Mouse (Mus musculus) forebrain, embryonic 13.5 days (tissue): ENCODE data around the gene Dcaf1. TPM values are rescaled to one million over a fixed set of nuclear protein-coding genes. Genes with fewer than 3 reads are reported as not detected.

Source experiments
- ATAC-seq: fragments of 200-750 bp; cut with Nextera tagmentation; 2 replicates; pipeline ENCODE4 v1.8.0; 2017
- H3K27ac ChIP-seq: fragments of 300-500 bp; sonication (generic); 2 replicates; pipeline ENCODE4 v1.5.1; 2015; ENCODE audit warnings: inconsistent platforms, mild to moderate bottlenecking, moderate library complexity
- H3K27me3 ChIP-seq: fragments of 300-500 bp; sonication (generic); 2 replicates; pipeline ENCODE4 v1.6.1; 2015; ENCODE audit warnings: mild to moderate bottlenecking, inconsistent platforms
- H3K36me3 ChIP-seq: fragments of 300-500 bp; sonication (generic); 2 replicates; pipeline ENCODE4 v1.6.1; 2015; ENCODE audit warnings: mild to moderate bottlenecking, inconsistent platforms; ENCODE audit not compliant: poor library complexity, severe bottlenecking
- H3K4me1 ChIP-seq: fragments of 300-500 bp; sonication (generic); 2 replicates; pipeline ENCODE4 v1.6.1; 2015; ENCODE audit warnings: inconsistent platforms
- H3K4me2 ChIP-seq: fragments of 300-500 bp; sonication (generic); 2 replicates; pipeline ENCODE4 v1.6.1; 2015; ENCODE audit warnings: inconsistent platforms, mild to moderate bottlenecking, moderate library complexity
- H3K4me3 ChIP-seq: fragments of 300-500 bp; sonication (generic); 2 replicates; pipeline ENCODE4 v1.5.1; 2015; ENCODE audit warnings: mild to moderate bottlenecking, inconsistent platforms
- H3K9ac ChIP-seq: fragments of 300-500 bp; sonication (generic); 2 replicates; pipeline ENCODE4 v1.6.1; 2015; ENCODE audit warnings: mild to moderate bottlenecking, inconsistent platforms
- H3K9me3 ChIP-seq: fragments of 300-500 bp; sonication (generic); replicated peaks from 2 replicates; pipeline ENCODE4 v1.6.1; 2016; ENCODE audit warnings: inconsistent platforms
- WGBS: fragments of 180-500 bp; shearing (Covaris S2); methylation state at CpG from one replicate; pipeline ENCODE4 v1.1.7; 2015; 5-methylcytosine and 5-hydroxymethylcytosine counted together
- polyA plus RNA-seq: library from polyadenylated mRNA; unstranded; fragments of >200 nt; fragmentation: Nextera tagmentation; extraction: Ambion mirVana; gene quantifications from 2 replicates; pipeline ENCODE4 v1.2.1, GENCODE M21; 2015

The Dcaf1 gene
- polyA plus RNA-seq, 1 experiment from 2014 or later = 20.7 TPM

DNA sequence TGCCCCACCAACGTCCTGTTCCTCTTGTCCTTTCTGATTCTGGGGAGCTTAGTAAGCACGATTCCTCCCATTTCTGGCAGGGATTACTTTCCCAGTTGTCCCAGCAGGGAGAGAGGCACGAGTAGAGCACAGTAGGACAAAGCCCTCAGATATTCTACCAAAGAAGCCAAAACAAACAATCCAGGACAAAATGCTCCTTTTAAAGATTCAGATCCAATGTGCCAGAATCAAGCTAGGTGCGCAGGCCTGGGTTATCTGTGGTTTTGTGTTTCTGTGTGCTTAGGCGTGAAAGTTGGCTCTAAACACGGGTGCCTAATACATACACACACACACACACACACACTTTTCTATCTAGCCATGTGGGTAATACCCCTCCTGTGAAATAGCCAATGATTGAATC, 3.5 kb upstream of the Dcaf1 start:
- Histone ChIP-seq H3K9ac (no peak overlapping the region), H3K4me3 (no peak overlapping the region), H3K4me1 (peaks cover 12% of the 10 kb centered on the region), H3K4me2 (no peak overlapping the region), H3K27me3 (no peaks in the 10 kb centered on the region), H3K9me3 (no peaks in the 10 kb centered on the region), H3K36me3 (no peaks in the 10 kb centered on the region), H3K27ac (no peak overlapping the region)
- WGBS = 83% methylated on average over 6 of the region's 6 CpGs
- no peak for ATAC-seq

DNA sequence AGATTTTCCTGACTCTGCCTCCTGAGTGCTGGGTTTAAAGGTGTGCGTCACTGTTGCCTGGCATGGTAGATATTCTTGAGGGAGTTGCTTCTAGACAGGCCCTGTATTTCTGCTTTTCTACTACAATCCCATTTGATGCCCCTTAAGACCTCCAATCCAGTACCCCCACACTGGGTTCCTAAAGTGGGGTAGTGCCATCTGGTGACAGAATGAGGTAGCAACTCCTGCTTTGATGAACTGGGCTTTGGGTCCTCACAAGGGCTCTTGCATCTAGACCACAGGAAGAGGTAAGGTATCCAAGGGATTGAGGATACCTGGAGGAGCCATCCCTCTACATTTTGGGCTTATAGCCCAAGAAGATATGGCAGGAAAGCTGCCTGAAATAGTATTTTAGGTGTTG, 2.5 kb upstream of the Dcaf1 start:
- no peak overlapping the region for H3K27ac ChIP-seq
- H3K4me2 ChIP-seq = no peak overlapping the region
- H3K9me3 ChIP-seq = no peaks in the 10 kb centered on the region
- H3K36me3 ChIP-seq = no peaks in the 10 kb centered on the region
- peaks cover 16% of the 10 kb centered on the region for H3K4me1 ChIP-seq
- H3K4me3 ChIP-seq = no peak overlapping the region
- H3K9ac ChIP-seq = no peak overlapping the region
- WGBS = 94% methylated on average over 1 of the region's 1 CpGs
- ATAC-seq = no peak
- H3K27me3 ChIP-seq = no peaks in the 10 kb centered on the region

- WGBS = 46% methylated on average over 15 of the region's 15 CpGs
- no peaks in the 10 kb centered on the region for H3K9me3 ChIP-seq
- H3K4me3 ChIP-seq = peak overlapping the region; percentile 87
- peak overlapping the region; percentile 50 for H3K9ac ChIP-seq
- peaks cover 16% of the 10 kb centered on the region for H3K4me1 ChIP-seq
- peak overlapping the region; percentile 55 for H3K4me2 ChIP-seq
- H3K27ac ChIP-seq = no peak overlapping the region
- H3K36me3 ChIP-seq = no peaks in the 10 kb centered on the region
- no peaks in the 10 kb centered on the region for H3K27me3 ChIP-seq
- ATAC-seq = no peak
Measured at GRCm38 (mm10) chr9:106821050-106821617, 540 bp upstream of the Dcaf1 start.

GRCm38 (mm10) chr9:106822381-106823104, 869 bp downstream of the Dcaf1 start:
- H3K36me3 ChIP-seq = no peaks in the 10 kb centered on the region
- peak overlapping the region; percentile 85 for H3K9ac ChIP-seq
- H3K27me3 ChIP-seq = no peaks in the 10 kb centered on the region
- peak overlapping the region; percentile 87 for H3K4me3 ChIP-seq
- peak overlapping the region; percentile 91 for H3K27ac ChIP-seq
- no peaks in the 10 kb centered on the region for H3K9me3 ChIP-seq
- 4% methylated on average over 32 of the region's 32 CpGs for WGBS
- peaks cover 16% of the 10 kb centered on the region for H3K4me1 ChIP-seq
- peak; percentile 65 for ATAC-seq
- H3K4me2 ChIP-seq = peak overlapping the region; percentile 78

DNA sequence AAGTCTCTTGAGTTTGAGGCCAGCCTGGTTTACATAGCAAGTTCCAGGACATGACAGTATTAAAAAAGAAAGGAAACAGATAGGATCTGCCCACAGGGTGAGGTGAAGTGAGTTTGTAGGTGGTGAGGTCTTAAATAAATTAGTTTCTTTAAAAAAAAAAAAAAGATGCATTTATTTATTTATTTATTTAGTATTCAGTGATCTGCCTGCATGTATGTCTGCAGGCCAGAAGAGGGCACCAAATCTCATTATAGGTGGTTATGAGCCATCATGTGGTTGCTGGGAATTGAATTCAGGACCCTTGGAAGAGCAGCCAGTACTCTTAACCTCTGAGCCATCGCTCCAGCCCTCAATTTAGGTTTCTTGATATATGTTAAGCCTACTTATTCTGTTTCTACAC, 18.9 kb downstream of the Dcaf1 start:
- Histone ChIP-seq H3K9ac (no peak overlapping the region), H3K36me3 (peaks cover 90% of the 10 kb centered on the region), H3K4me1 (no peaks in the 10 kb centered on the region), H3K27me3 (no peaks in the 10 kb centered on the region), H3K4me2 (no peak overlapping the region), H3K27ac (no peak overlapping the region), H3K9me3 (no peaks in the 10 kb centered on the region), H3K4me3 (no peak overlapping the region)
- no peak for ATAC-seq
- 98% methylated on average over 1 of the region's 1 CpGs for WGBS

DNA sequence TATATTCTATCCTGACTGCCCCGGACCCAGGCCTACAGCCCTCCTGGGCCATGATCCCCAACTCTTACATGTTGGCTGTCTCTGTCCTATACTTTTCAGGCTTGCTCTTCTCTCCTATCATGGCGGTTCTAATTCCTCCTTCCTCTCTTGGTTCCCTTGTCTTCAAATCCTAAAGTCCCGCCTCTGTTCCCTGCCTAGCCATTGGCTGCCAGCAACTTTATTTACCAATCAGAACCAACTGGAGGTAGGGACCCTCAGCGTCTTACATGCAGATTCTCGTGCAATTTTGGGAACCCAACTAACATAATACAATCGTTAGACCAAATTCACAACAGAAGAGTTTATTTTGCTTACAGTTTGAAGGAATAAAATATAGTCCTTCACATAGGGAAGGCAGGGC, 21.1 kb downstream of the Dcaf1 start:
- Histone ChIP-seq H3K9ac (no peak overlapping the region), H3K36me3 (peaks cover 83% of the 10 kb centered on the region), H3K4me3 (no peak overlapping the region), H3K27ac (no peak overlapping the region), H3K27me3 (no peaks in the 10 kb centered on the region), H3K9me3 (no peaks in the 10 kb centered on the region), H3K4me1 (no peaks in the 10 kb centered on the region), H3K4me2 (no peak overlapping the region)
- 92% methylated on average over 6 of the region's 6 CpGs for WGBS
- ATAC-seq = no peak

DNA sequence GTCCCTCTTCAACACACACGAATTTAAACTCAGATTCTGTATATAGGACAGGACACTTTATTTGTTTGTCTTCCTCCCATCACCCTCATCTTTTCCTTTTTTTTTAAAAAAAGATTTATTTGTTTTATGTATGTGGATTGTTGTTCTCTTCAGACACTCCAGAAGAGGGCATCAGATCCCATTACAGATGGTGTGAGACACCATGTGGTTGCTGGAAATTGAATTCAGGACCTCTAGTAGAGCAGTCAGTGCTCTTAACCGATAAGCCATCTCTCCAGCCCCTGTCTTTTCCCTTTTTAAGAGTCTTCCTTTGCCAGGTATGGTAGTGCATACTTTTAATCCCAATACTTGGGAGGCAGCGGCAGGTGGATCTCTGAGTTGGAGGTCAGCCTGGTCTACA, 35.0 kb downstream of the Dcaf1 start:
- 88% methylated on average over 3 of the region's 3 CpGs for WGBS
- Histone ChIP-seq H3K27me3 (no peaks in the 10 kb centered on the region), H3K4me1 (no peaks in the 10 kb centered on the region), H3K36me3 (peaks cover 84% of the 10 kb centered on the region), H3K4me3 (no peak overlapping the region), H3K27ac (no peak overlapping the region), H3K9ac (no peak overlapping the region), H3K4me2 (no peak overlapping the region), H3K9me3 (no peaks in the 10 kb centered on the region)
- no peak for ATAC-seq

- ATAC-seq = no peak
- no peaks in the 10 kb centered on the region for H3K4me1 ChIP-seq
- no peak overlapping the region for H3K4me2 ChIP-seq
- no peak overlapping the region for H3K9ac ChIP-seq
- H3K9me3 ChIP-seq = no peaks in the 10 kb centered on the region
- H3K36me3 ChIP-seq = peaks cover 82% of the 10 kb centered on the region
- H3K27ac ChIP-seq = no peak overlapping the region
- WGBS = 94% methylated on average over 11 of the region's 11 CpGs
- no peak overlapping the region for H3K4me3 ChIP-seq
- no peaks in the 10 kb centered on the region for H3K27me3 ChIP-seq
Measured at GRCm38 (mm10) chr9:106858036-106858435, 36.4 kb downstream of the Dcaf1 start.

DNA sequence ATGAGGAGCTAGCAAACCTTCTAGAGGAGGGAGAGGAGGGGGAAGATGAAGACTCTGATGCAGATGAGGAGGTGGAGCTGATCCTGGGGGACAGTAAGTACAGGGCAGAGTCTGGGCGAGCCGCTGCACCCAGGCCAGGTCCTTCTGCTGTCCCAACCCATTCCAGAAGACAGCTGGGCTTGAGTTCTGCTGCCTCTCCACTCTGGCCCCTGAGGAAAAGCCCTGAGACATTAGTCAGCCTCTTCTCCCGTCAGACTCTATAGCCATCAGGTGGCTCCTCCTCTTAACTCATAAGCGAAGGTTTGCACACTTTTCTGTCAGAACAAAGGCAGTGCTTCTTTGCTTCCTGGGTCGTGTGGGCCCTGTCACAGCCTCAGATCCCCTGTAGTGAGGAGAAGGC, 52.5 kb downstream of the Dcaf1 start:
- Histone ChIP-seq H3K4me3 (no peak overlapping the region), H3K9me3 (no peaks in the 10 kb centered on the region), H3K36me3 (peaks cover 79% of the 10 kb centered on the region), H3K4me2 (no peak overlapping the region), H3K27ac (no peak overlapping the region), H3K27me3 (no peaks in the 10 kb centered on the region), H3K4me1 (no peaks in the 10 kb centered on the region), H3K9ac (no peak overlapping the region)
- no peak for ATAC-seq
- 80% methylated on average over 5 of the region's 5 CpGs for WGBS

- Histone ChIP-seq H3K27me3 (no peaks in the 10 kb centered on the region), H3K4me1 (peaks cover 8% of the 10 kb centered on the region), H3K4me2 (no peak overlapping the region), H3K4me3 (no peak overlapping the region), H3K9ac (no peak overlapping the region), H3K36me3 (peaks cover 84% of the 10 kb centered on the region), H3K27ac (no peak overlapping the region), H3K9me3 (no peaks in the 10 kb centered on the region)
- WGBS = 90% methylated on average over 3 of the region's 3 CpGs
- no peak for ATAC-seq
Measured at GRCm38 (mm10) chr9:106876666-106877065, 55.0 kb downstream of the Dcaf1 start.

GRCm38 (mm10) chr9:106879471-106879870, 57.8 kb downstream of the Dcaf1 start:
- Histone ChIP-seq H3K27ac (no peak overlapping the region), H3K9me3 (no peaks in the 10 kb centered on the region), H3K9ac (no peak overlapping the region), H3K36me3 (peaks cover 91% of the 10 kb centered on the region), H3K27me3 (no peaks in the 10 kb centered on the region), H3K4me3 (no peak overlapping the region), H3K4me1 (peaks cover 36% of the 10 kb centered on the region), H3K4me2 (no peak overlapping the region)
- 54% methylated on average over 4 of the region's 4 CpGs for WGBS
- ATAC-seq = no peak

GRCm38 (mm10) chr9:106881071-106881755, 59.5 kb downstream of the Dcaf1 start:
- Histone ChIP-seq H3K27me3 (no peaks in the 10 kb centered on the region), H3K9me3 (no peaks in the 10 kb centered on the region), H3K4me2 (no peak overlapping the region), H3K36me3 (peaks cover 88% of the 10 kb centered on the region), H3K9ac (peak overlapping the region; percentile 34; the same call in 1 of the 2 replicates), H3K4me1 (peaks cover 48% of the 10 kb centered on the region), H3K4me3 (peak overlapping the region; percentile 9; the same call in 1 of the 2 replicates), H3K27ac (peak overlapping the region; percentile 31; the same call in 1 of the 2 replicates)
- 67% methylated on average over 4 of the region's 4 CpGs for WGBS
- no peak for ATAC-seq
